Mouse (Mus musculus): ENCODE results near the gene Polr3b. TPM values are rescaled to one million over a fixed set of nuclear protein-coding genes. Genes with fewer than 3 reads are reported as not detected.
A peak's percentile ranks its signal among the peaks of the same experiment; 100 is the strongest.

Gene Polr3b
- total RNA-seq, 2 experiments from 2014 or later, result 11.7 to 12.7 TPM

GRCm38 (mm10) chr10:84754851-84755785 is 133.0 kb downstream of the Polr3b start:
- DNase-seq (ENCODE audit: low spot score), result no peak
- intact Hi-C loops (cut with DNase I), result no loop called here

- intact Hi-C loops (cut with DNase I), result no loop called here
- no peak for DNase-seq (ENCODE audit: low spot score)
These were observed 133.7 kb downstream of the Polr3b start, which contains the start of gene Rfx4 for GRCm38 (mm10) chr10:84755786-84756203. Gene Rfx4, plus strand, starts transcription at chr10:84756062.

- DNase-seq (ENCODE audit: low spot score), result no peak
- intact Hi-C loops (cut with DNase I), result no loop called here
These were observed 134.5 kb downstream of the Polr3b start for GRCm38 (mm10) chr10:84756435-84757095.

GRCm38 (mm10) chr10:84757426-84758199 is 135.5 kb downstream of the Polr3b start:
- intact Hi-C loops (cut with DNase I), result no loop called here
- no peak for DNase-seq (ENCODE audit: low spot score)

- no peak for DNase-seq (ENCODE audit: low spot score)
- intact Hi-C loops (cut with DNase I), result no loop called here
These were observed 136.0 kb downstream of the Polr3b start for GRCm38 (mm10) chr10:84758200-84758468.

- no peak for DNase-seq (ENCODE audit: low spot score)
- intact Hi-C loops (cut with DNase I), result no loop called here
These were observed 136.7 kb downstream of the Polr3b start for GRCm38 (mm10) chr10:84758483-84759431.

- no peak for DNase-seq (ENCODE audit: low spot score)
- intact Hi-C loops (cut with DNase I), result no loop called here
These were observed 137.5 kb downstream of the Polr3b start for GRCm38 (mm10) chr10:84759511-84760117.

GRCm38 (mm10) chr10:84760118-84761111 is 138.3 kb downstream of the Polr3b start:
- intact Hi-C loops (cut with DNase I), result no loop called here
- no peak for DNase-seq (ENCODE audit: low spot score)

- intact Hi-C loops (cut with DNase I), result no loop called here
- no peak for DNase-seq (ENCODE audit: low spot score)
These were observed 146.7 kb downstream of the Polr3b start for GRCm38 (mm10) chr10:84768766-84769165.

- no peak for DNase-seq (ENCODE audit: low spot score)
- intact Hi-C loops (cut with DNase I), result no loop called here
These were observed 150.5 kb downstream of the Polr3b start for GRCm38 (mm10) chr10:84772380-84773130.

- no peak for DNase-seq (ENCODE audit: low spot score)
- intact Hi-C loops (cut with DNase I), result no loop called here
These were observed 151.8 kb downstream of the Polr3b start for GRCm38 (mm10) chr10:84773889-84774288.

GRCm38 (mm10) chr10:84774573-84774972 is 152.5 kb downstream of the Polr3b start:
- intact Hi-C loops (cut with DNase I), result no loop called here
- DNase-seq (ENCODE audit: low spot score), result peak; percentile 62

Other genes starting within 250 kb of the Polr3b start
- 10 to 100 TPM; 30.8 to 32.3 TPM for gene Nuak1, start 181.7 kb upstream of the Polr3b start, total RNA-seq (2021)
- gene Ckap4, start 88.2 kb upstream of the Polr3b start, total RNA-seq (2021), result 10 to 100 TPM; 32.7 to 41.8 TPM
- gene Tcp11l2, start 45.7 kb upstream of the Polr3b start, total RNA-seq (2021), result 100 to 1,000 TPM; 106 to 145 TPM
- under 1 TPM in 1 of 2 experiments, not detected in 1; 0.16 TPM for gene Rfx4, start 133.8 kb downstream of the Polr3b start, total RNA-seq (2021)

All from heart, postnatal 25 days (tissue).